Mouse (Mus musculus): Measurements from ENCODE around the gene 1700001P01Rik. TPM values are rescaled to one million over a fixed set of nuclear protein-coding genes. Genes with fewer than 3 reads are reported as not detected.
"Not testable (repeated sequence)": the region's sequence is repeated elsewhere in the genome, so short reads cannot be mapped to it uniquely, and the experiment has no call there.

The 1700001P01Rik gene
- polyA plus RNA-seq, 1 experiment from 2014 or later: not detected

- DNase-seq: peak; percentile 85
- peak overlapping the region; percentile 87 for H3K4me3 ChIP-seq (ENCODE audit: low read depth, low read length)
- peak overlapping the region; percentile 94 for H3K27ac ChIP-seq (ENCODE audit: low read depth)
- H3K27me3 ChIP-seq (ENCODE audit: insufficient read depth, low read length): no peaks in the 10 kb centered on the region
- H3K36me3 ChIP-seq (replicated peaks; ENCODE audit: insufficient read depth, low read length): no peaks in the 10 kb centered on the region
- H3K4me1 ChIP-seq (ENCODE audit: insufficient read depth): peaks cover 23% of the 10 kb centered on the region
- under 1% methylated on average over 62 of the region's 71 CpGs for WGBS (ENCODE audit: insufficient replicate concordance)
- H3K4me2 ChIP-seq (ENCODE audit: low read depth, low read length): peak overlapping the region; percentile 95
- peak; percentile 71 for ATAC-seq
- TF ChIP-seq CTCF (IDR thresholded peaks at IDR 0.05; ENCODE audit: low read depth) (no peak), EP300 (IDR thresholded peaks at IDR 0.05; ENCODE audit: low read depth) (no peak)
- no peaks in the 10 kb centered on the region for H3K9me3 ChIP-seq (ENCODE audit: low read length)
- H3K9ac ChIP-seq (replicated peaks): peak overlapping the region; percentile 76
Measured at GRCm38 (mm10) chr11:97799146-97799993, 23.7 kb upstream of the 1700001P01Rik start.

DNA sequence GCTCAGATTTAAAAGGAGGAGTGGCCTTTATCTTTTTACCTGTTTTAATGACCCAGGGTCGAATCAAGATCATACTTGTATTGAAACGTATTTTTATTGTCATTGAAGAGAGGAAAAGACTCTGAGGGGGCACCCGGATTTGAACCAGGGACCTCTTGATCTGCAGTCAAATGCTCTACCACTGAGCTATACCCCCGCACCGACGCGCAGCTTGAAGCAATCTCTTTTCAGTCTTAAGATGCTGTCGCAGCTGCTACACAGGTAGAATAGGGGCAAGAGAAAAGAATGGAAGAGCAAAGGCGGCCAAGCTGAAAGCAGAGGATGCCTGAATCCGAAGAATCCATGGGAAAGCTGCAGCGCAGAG lies 23.0 kb upstream of the 1700001P01Rik start, which contains the start of gene Lasp1:
TSS of gene Lasp1 (plus strand) at position 219 of the 364 bp plus-strand sequence.
- ATAC-seq: peak; percentile 47
- Histone ChIP-seq H3K4me3 (ENCODE audit: low read depth, low read length) (peak within 1 kb of the TSS; percentile 87), H3K9ac (replicated peaks) (peak within 1 kb of the TSS; percentile 76), H3K4me2 (ENCODE audit: low read depth, low read length) (peak within 1 kb of the TSS; percentile 95), H3K27ac (ENCODE audit: low read depth) (peak within 1 kb of the TSS; percentile 94), H3K36me3 (replicated peaks; ENCODE audit: insufficient read depth, low read length) (no peaks in the 10 kb centered on the region), H3K27me3 (ENCODE audit: insufficient read depth, low read length) (no peaks in the 10 kb centered on the region), H3K9me3 (ENCODE audit: low read length) (no peaks in the 10 kb centered on the region), H3K4me1 (ENCODE audit: insufficient read depth) (peaks cover 17% of the 10 kb centered on the region)
- DNase-seq: peak; percentile 87
- no peak for TF ChIP-seq CTCF (IDR thresholded peaks at IDR 0.05; ENCODE audit: low read depth)
- no peak for TF ChIP-seq EP300 (IDR thresholded peaks at IDR 0.05; ENCODE audit: low read depth)
- 1% methylated on average over 11 of the region's 11 CpGs for WGBS (ENCODE audit: insufficient replicate concordance)

GRCm38 (mm10) chr11:97798083-97798435 lies 22.3 kb upstream of the 1700001P01Rik start:
- H3K9me3 ChIP-seq (ENCODE audit: low read length): no peaks in the 10 kb centered on the region
- no peak overlapping the region for H3K4me3 ChIP-seq (ENCODE audit: low read depth, low read length)
- no peak for TF ChIP-seq CTCF (IDR thresholded peaks at IDR 0.05; ENCODE audit: low read depth)
- no peak for TF ChIP-seq EP300 (IDR thresholded peaks at IDR 0.05; ENCODE audit: low read depth)
- H3K4me2 ChIP-seq (ENCODE audit: low read depth, low read length): peak overlapping the region; percentile 95; the same call in 1 of the 2 replicates
- H3K27ac ChIP-seq (ENCODE audit: low read depth): no peak overlapping the region
- H3K4me1 ChIP-seq (ENCODE audit: insufficient read depth): peaks cover 15% of the 10 kb centered on the region
- ATAC-seq (no peak), DNase-seq (no peak)
- H3K36me3 ChIP-seq (replicated peaks; ENCODE audit: insufficient read depth, low read length): no peaks in the 10 kb centered on the region
- H3K9ac ChIP-seq (replicated peaks): no peak overlapping the region
- 52% methylated on average over 8 of the region's 8 CpGs for WGBS (ENCODE audit: insufficient replicate concordance)
- no peaks in the 10 kb centered on the region for H3K27me3 ChIP-seq (ENCODE audit: insufficient read depth, low read length)

DNA sequence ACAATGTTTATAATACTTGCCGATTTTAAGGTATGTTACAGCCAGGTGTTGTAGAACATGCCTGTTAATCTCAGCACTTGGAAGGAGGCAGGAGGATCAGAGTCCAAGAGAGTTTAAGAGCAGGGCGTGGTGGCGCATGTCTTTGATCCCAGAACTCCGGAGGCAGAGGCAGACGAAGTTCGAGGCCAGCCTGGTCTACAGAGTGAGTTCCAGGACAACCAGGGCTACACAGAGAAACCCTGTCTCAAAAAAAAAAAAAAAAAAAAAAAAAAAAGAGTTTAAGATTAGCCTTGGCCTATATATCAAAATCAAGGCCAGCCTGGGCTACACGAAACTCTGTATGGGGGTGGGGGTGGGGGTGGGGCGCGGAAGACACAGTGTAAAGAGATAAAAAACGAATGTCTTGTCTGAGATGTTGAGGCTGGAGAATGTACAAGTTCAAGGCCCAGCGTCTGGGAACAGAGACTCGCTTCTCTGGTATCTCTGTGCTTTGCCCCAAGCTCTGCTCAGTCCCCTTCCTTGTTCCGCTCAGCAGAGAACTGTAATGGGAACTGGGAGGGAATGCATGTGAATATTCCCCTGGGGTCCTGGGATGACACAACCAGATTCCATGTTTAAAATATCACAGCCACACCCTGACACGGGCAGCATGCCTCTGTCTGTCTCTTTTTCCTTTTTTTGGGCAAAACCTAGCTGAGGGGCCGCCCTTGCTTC lies 21.8 kb upstream of the 1700001P01Rik start:
- no peak overlapping the region for H3K27ac ChIP-seq (ENCODE audit: low read depth)
- TF ChIP-seq EP300 (IDR thresholded peaks at IDR 0.05; ENCODE audit: low read depth) (no peak), CTCF (IDR thresholded peaks at IDR 0.05; ENCODE audit: low read depth) (no peak)
- H3K9ac ChIP-seq (replicated peaks): no peak overlapping the region
- no peak overlapping the region for H3K4me2 ChIP-seq (ENCODE audit: low read depth, low read length)
- H3K4me3 ChIP-seq (ENCODE audit: low read depth, low read length): no peak overlapping the region
- peaks cover 15% of the 10 kb centered on the region for H3K4me1 ChIP-seq (ENCODE audit: insufficient read depth)
- 67% methylated on average over 15 of the region's 15 CpGs for WGBS (ENCODE audit: insufficient replicate concordance)
- no peaks in the 10 kb centered on the region for H3K27me3 ChIP-seq (ENCODE audit: insufficient read depth, low read length)
- no peaks in the 10 kb centered on the region for H3K36me3 ChIP-seq (replicated peaks; ENCODE audit: insufficient read depth, low read length)
- H3K9me3 ChIP-seq (ENCODE audit: low read length): no peaks in the 10 kb centered on the region
- DNase-seq (no peak), ATAC-seq (no peak)

GRCm38 (mm10) chr11:97796910-97797309 lies 21.2 kb upstream of the 1700001P01Rik start:
- no peak overlapping the region for H3K4me2 ChIP-seq (ENCODE audit: low read depth, low read length)
- TF ChIP-seq EP300 (IDR thresholded peaks at IDR 0.05; ENCODE audit: low read depth) (no peak), CTCF (IDR thresholded peaks at IDR 0.05; ENCODE audit: low read depth) (peak; percentile 46)
- H3K9ac ChIP-seq (replicated peaks): no peak overlapping the region
- no peak for ATAC-seq
- 4% methylated on average over 6 of the region's 6 CpGs for WGBS (ENCODE audit: insufficient replicate concordance)
- H3K4me1 ChIP-seq (ENCODE audit: insufficient read depth): peaks cover 12% of the 10 kb centered on the region
- H3K27me3 ChIP-seq (ENCODE audit: insufficient read depth, low read length): no peaks in the 10 kb centered on the region
- no peaks in the 10 kb centered on the region for H3K9me3 ChIP-seq (ENCODE audit: low read length)
- H3K27ac ChIP-seq (ENCODE audit: low read depth): no peak overlapping the region
- H3K36me3 ChIP-seq (replicated peaks; ENCODE audit: insufficient read depth, low read length): no peaks in the 10 kb centered on the region
- H3K4me3 ChIP-seq (ENCODE audit: low read depth, low read length): no peak overlapping the region
- DNase-seq: peak; percentile 65

DNA sequence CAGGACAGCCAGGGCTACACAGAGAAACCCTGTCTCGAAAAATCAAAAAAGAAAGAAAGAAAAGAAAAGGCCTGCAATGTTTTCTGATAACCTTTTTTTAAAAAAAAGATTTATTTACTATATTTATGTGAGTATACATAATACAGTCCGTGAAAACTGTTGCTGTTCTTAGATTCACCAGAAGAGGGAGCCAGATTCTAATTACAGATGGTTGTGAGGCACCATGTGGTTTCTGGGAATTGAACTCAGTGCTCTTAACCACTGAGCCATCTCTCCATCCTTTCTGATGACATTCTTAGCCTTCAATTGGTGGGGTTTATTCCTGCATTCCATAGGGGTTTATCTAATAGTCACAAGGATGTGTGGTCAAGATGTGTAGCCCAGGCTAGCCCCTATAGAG lies 17.4 kb upstream of the 1700001P01Rik start:
- TF ChIP-seq EP300 (IDR thresholded peaks at IDR 0.05; ENCODE audit: low read depth) (no peak), CTCF (IDR thresholded peaks at IDR 0.05; ENCODE audit: low read depth) (peak; percentile 82)
- no peak overlapping the region for H3K9ac ChIP-seq (replicated peaks)
- H3K9me3 ChIP-seq (ENCODE audit: low read length): no peaks in the 10 kb centered on the region
- H3K4me1 ChIP-seq (ENCODE audit: insufficient read depth): no peaks in the 10 kb centered on the region
- DNase-seq (peak; percentile 17), ATAC-seq (0 out of 2 replicates have a peak, but pooled peaks have one; percentile 23)
- H3K4me3 ChIP-seq (ENCODE audit: low read depth, low read length): no peak overlapping the region
- H3K27ac ChIP-seq (ENCODE audit: low read depth): no peak overlapping the region
- H3K27me3 ChIP-seq (ENCODE audit: insufficient read depth, low read length): no peaks in the 10 kb centered on the region
- WGBS (ENCODE audit: insufficient replicate concordance): 7% methylated on average over 2 of the region's 2 CpGs
- no peaks in the 10 kb centered on the region for H3K36me3 ChIP-seq (replicated peaks; ENCODE audit: insufficient read depth, low read length)
- H3K4me2 ChIP-seq (ENCODE audit: low read depth, low read length): no peak overlapping the region

GRCm38 (mm10) chr11:97790778-97791438 lies 15.2 kb upstream of the 1700001P01Rik start:
- ATAC-seq; H3K9ac ChIP-seq (replicated peaks); H3K9me3 ChIP-seq (ENCODE audit: low read length); H3K4me1 ChIP-seq (ENCODE audit: insufficient read depth); H3K27ac ChIP-seq (ENCODE audit: low read depth); DNase-seq; H3K27me3 ChIP-seq (ENCODE audit: insufficient read depth, low read length); H3K4me3 ChIP-seq (ENCODE audit: low read depth, low read length); H3K36me3 ChIP-seq (replicated peaks; ENCODE audit: insufficient read depth, low read length); H3K4me2 ChIP-seq (ENCODE audit: low read depth, low read length): not testable (repeated sequence)
- WGBS (ENCODE audit: insufficient replicate concordance): 70% methylated on average over 2 of the region's 2 CpGs
